Mouse (Mus musculus): ENCODE data around the gene Spaca4. TPM values are rescaled to one million over a fixed set of nuclear protein-coding genes. Genes with fewer than 3 reads are reported as not detected.

Gene Spaca4
- polyA plus RNA-seq, 1 experiment from 2014 or later, result not detected

DNA sequence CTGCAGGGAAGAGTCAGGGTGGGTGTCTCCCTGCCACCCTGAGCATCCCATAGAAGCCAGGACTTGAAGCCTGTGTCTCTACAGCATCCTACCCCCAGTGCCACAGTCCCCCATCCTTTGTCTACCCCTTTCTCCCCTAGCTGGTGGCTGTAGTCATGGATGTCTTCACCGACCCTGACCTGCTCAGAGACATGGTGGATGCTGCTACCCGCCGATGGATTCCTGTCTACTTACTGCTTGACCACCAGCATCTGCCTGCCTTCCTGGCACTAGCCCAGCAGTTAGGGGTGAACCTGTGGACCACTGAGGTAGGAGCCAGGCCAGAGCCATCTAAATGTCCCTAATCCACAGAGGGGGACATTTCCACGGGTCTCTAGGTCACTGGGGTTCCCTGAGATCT lies 2.3 kb downstream of the Spaca4 start:
- Histone ChIP-seq H3K4me3 (ENCODE audit: low read depth, low read length) (no peak overlapping the region), H3K36me3 (ENCODE audit: control insufficient read depth, insufficient read depth, low read length) (peaks cover 11% of the 10 kb centered on the region), H3K27ac (ENCODE audit: low read depth, low read length) (no peak overlapping the region), H3K4me1 (replicated peaks; ENCODE audit: control insufficient read depth, insufficient read depth, low read length) (peaks cover 6% of the 10 kb centered on the region), H3K27me3 (ENCODE audit: control insufficient read depth, insufficient read depth, low read length) (no peaks in the 10 kb centered on the region), H3K9me3 (ENCODE audit: control insufficient read depth, low read length) (no peaks in the 10 kb centered on the region), H3K9ac (ENCODE audit: low read depth, low read length) (no peak overlapping the region), H3K4me2 (replicated peaks; ENCODE audit: low read depth, low read length) (no peak overlapping the region)
- DNase-seq (ENCODE audit: low spot score) (no peak), ATAC-seq (ENCODE audit: low FRiP score) (no peak)
- 95% methylated on average over 4 of the region's 4 CpGs for WGBS

DNA sequence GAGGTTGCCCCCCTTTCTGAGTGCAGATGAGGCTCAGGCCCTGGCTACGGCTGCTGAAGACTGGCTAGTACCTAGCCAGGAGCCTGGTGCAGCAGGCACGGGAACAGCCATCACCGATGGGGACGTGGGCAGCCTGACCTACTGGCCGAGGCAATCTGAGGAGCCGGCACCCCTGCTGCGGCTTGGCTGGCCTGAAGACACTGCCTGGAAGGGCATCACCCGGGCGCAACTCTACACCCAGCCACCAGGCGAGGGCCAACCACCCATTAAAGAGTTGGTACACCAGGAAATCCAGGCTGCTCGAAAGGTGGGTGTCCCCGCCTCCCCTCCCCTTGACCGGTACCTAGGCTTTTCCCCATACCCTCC lies 3.3 kb downstream of the Spaca4 start:
- Histone ChIP-seq H3K4me1 (replicated peaks; ENCODE audit: control insufficient read depth, insufficient read depth, low read length) (peaks cover 6% of the 10 kb centered on the region), H3K9ac (ENCODE audit: low read depth, low read length) (no peak overlapping the region), H3K27me3 (ENCODE audit: control insufficient read depth, insufficient read depth, low read length) (no peaks in the 10 kb centered on the region), H3K27ac (ENCODE audit: low read depth, low read length) (no peak overlapping the region), H3K4me3 (ENCODE audit: low read depth, low read length) (no peak overlapping the region), H3K9me3 (ENCODE audit: control insufficient read depth, low read length) (no peaks in the 10 kb centered on the region), H3K4me2 (replicated peaks; ENCODE audit: low read depth, low read length) (no peak overlapping the region), H3K36me3 (ENCODE audit: control insufficient read depth, insufficient read depth, low read length) (peaks cover 11% of the 10 kb centered on the region)
- DNase-seq (ENCODE audit: low spot score) (no peak), ATAC-seq (ENCODE audit: low FRiP score) (no peak)
- WGBS, result 79% methylated on average over 13 of the region's 13 CpGs

DNA sequence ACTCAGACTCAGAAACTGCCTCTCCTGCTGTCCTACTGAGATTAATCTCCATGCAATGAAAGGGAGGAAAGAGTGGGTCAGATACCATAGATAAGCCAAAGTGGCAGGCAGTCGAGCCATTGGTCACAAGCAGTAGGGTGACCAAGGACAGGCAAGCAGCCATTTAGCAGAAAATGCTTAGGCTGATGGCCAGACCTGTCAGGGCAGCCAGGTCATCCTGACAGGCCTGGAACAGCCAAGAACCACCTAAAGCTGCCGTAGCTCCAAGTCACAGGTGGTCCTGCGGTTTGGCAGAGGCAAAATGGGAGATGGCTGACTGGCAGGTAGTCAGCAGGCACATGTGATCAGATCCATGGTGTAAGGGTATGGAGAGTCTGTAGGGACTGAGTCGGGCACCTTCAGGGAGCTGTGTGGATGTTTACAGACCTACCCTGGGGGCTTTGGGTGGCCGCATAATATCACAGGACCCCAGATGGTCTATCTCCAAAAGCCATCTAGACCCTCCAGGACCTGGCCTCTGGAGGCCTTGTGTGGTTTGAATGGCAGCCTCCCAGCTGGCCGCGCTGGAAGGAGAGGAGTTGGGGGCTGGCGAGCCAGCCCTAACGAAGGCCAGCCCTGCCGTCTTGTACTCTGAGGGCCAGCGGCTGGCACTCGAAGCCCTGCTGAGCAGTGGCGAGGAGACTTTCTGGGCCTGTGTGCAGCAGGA lies 3.8 kb downstream of the Spaca4 start:
- Histone ChIP-seq H3K27ac (ENCODE audit: low read depth, low read length) (no peak overlapping the region), H3K9ac (ENCODE audit: low read depth, low read length) (no peak overlapping the region), H3K36me3 (ENCODE audit: control insufficient read depth, insufficient read depth, low read length) (peaks cover 11% of the 10 kb centered on the region)

DNA sequence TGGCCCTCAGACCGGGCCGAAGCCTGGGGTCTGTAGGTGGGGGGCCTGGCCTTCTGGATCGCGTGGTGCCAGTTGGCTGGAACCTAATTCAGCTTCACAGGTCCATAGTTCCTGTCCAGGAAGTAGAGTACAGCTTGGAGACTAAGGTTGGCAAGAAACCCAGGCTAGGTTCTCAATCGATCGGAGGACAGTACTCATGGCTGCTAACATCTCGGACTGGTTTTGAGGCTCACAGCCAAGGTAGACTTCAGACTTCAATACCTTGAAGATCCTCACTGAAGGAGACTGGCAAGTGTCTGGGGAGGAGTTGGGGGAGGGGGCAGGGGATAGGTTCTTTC lies 4.4 kb downstream of the Spaca4 start:
- peaks cover 9% of the 10 kb centered on the region for H3K4me1 ChIP-seq (replicated peaks; ENCODE audit: control insufficient read depth, insufficient read depth, low read length)
- H3K9ac ChIP-seq (ENCODE audit: low read depth, low read length), result no peak overlapping the region
- DNase-seq (ENCODE audit: low spot score) (no peak), ATAC-seq (ENCODE audit: low FRiP score) (no peak)
- H3K4me3 ChIP-seq (ENCODE audit: low read depth, low read length), result no peak overlapping the region
- H3K27ac ChIP-seq (ENCODE audit: low read depth, low read length), result no peak overlapping the region
- no peaks in the 10 kb centered on the region for H3K27me3 ChIP-seq (ENCODE audit: control insufficient read depth, insufficient read depth, low read length)
- no peaks in the 10 kb centered on the region for H3K9me3 ChIP-seq (ENCODE audit: control insufficient read depth, low read length)
- H3K4me2 ChIP-seq (replicated peaks; ENCODE audit: low read depth, low read length), result no peak overlapping the region
- 77% methylated on average over 7 of the region's 7 CpGs for WGBS
- H3K36me3 ChIP-seq (ENCODE audit: control insufficient read depth, insufficient read depth, low read length), result peaks cover 11% of the 10 kb centered on the region

More for the DNA sequence above, 3.8 kb downstream of the Spaca4 start:
- Histone ChIP-seq H3K4me3 (ENCODE audit: low read depth, low read length) (no peak overlapping the region), H3K4me2 (replicated peaks; ENCODE audit: low read depth, low read length) (no peak overlapping the region), H3K4me1 (replicated peaks; ENCODE audit: control insufficient read depth, insufficient read depth, low read length) (peaks cover 6% of the 10 kb centered on the region), H3K27me3 (ENCODE audit: control insufficient read depth, insufficient read depth, low read length) (no peaks in the 10 kb centered on the region), H3K9me3 (ENCODE audit: control insufficient read depth, low read length) (no peaks in the 10 kb centered on the region)
- no peak for ATAC-seq (ENCODE audit: low FRiP score)
- 71% methylated on average over 13 of the region's 13 CpGs for WGBS
- DNase-seq (ENCODE audit: low spot score), result no peak

DNA sequence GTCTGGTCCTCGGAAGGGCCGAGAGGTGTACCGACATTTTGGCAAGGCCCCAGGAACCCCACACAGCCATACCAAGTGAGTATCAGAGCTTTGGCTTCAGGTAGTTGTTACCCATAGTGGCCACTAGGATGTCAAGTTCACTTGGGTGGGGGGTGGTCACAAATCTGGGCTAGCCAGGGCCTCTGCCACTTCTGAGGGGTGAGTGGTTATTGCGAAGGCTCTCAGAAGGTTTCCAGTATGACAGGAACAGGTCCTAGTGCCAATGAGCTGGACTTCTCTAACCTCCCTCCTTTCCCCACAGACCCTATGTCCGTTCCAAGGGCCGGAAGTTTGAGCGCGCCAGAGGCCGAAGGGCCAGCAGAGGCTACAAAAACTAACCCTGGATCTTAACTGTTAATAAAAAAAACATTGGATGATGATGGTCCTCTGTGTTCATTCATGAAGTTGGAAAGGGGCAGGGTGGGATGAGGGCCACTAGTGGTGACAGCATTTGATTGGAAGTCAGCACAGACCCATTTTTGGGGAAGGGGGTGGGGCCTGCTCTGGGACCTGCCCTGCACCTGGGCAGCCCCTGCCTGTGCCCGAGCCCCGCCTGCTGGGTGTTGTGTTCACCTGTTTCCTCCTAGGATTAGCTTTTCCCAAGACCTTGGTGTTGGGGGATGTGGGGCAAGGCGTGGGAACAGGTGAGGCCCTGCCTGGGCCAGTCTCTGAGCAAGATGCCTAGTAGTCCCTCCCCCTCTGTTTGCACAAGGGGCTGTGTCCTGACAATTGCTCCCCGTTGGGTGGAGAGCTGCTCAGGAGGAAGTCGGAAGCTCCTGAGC lies 5.0 kb downstream of the Spaca4 start, which contains the start of gene Fam83e:
Gene Fam83e (plus strand): TSS at position 800 of the 821 bp plus-strand sequence.
- no peak for DNase-seq (ENCODE audit: low spot score)
- Histone ChIP-seq H3K4me2 (replicated peaks; ENCODE audit: low read depth, low read length) (no peak within 1 kb of the TSS), H3K9me3 (ENCODE audit: control insufficient read depth, low read length) (no peaks in the 10 kb centered on the region), H3K36me3 (ENCODE audit: control insufficient read depth, insufficient read depth, low read length) (peaks cover 11% of the 10 kb centered on the region), H3K4me1 (replicated peaks; ENCODE audit: control insufficient read depth, insufficient read depth, low read length) (peaks cover 14% of the 10 kb centered on the region), H3K27ac (ENCODE audit: low read depth, low read length) (no peak within 1 kb of the TSS), H3K9ac (ENCODE audit: low read depth, low read length) (no peak within 1 kb of the TSS), H3K27me3 (ENCODE audit: control insufficient read depth, insufficient read depth, low read length) (no peaks in the 10 kb centered on the region), H3K4me3 (ENCODE audit: low read depth, low read length) (no peak within 1 kb of the TSS)
- WGBS, result 85% methylated on average over 14 of the region's 14 CpGs
- ATAC-seq (ENCODE audit: low FRiP score), result no peak

DNA sequence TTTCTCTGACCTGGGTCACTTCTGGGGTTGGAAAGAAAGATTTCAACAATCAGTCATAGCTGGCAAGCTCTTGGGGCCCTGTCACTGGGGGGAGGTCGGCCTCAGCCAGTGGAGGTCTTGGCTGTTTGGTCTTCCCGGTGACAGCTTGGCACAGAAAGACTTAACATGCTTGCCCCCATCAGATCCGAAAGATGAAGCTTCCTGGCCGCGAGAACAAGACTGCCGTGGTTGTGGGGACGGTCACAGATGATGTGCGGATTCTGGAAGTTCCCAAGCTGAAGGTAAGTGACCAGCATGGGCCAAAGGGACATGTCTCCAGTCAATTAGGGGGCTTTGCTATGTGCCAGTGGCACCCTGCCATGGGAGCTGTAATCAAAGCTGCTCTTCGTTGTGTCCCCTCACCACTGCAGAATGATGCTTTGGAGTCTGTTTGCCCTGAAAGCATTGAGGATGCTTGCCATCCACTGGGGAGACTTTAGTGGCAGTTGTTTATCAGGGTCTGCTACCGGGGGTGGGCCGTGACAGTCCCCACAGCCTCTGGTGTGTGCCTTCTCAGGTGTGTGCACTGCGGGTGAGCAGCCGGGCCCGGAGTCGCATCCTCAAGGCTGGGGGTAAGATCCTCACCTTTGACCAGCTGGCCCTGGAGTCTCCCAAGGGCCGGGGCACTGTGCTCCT lies 5.7 kb downstream of the Spaca4 start:
- H3K4me2 ChIP-seq (replicated peaks; ENCODE audit: low read depth, low read length), result no peak overlapping the region
- DNase-seq (ENCODE audit: low spot score) (no peak), ATAC-seq (ENCODE audit: low FRiP score) (no peak)
- no peaks in the 10 kb centered on the region for H3K27me3 ChIP-seq (ENCODE audit: control insufficient read depth, insufficient read depth, low read length)
- no peak overlapping the region for H3K27ac ChIP-seq (ENCODE audit: low read depth, low read length)
- WGBS, result 91% methylated on average over 15 of the region's 16 CpGs
- H3K9me3 ChIP-seq (ENCODE audit: control insufficient read depth, low read length), result no peaks in the 10 kb centered on the region
- H3K36me3 ChIP-seq (ENCODE audit: control insufficient read depth, insufficient read depth, low read length), result peaks cover 11% of the 10 kb centered on the region
- peaks cover 17% of the 10 kb centered on the region for H3K4me1 ChIP-seq (replicated peaks; ENCODE audit: control insufficient read depth, insufficient read depth, low read length)
- 0 out of 2 replicates have a peak overlapping the region, but pooled peaks have one; percentile 0 for H3K4me3 ChIP-seq (ENCODE audit: low read depth, low read length)
- no peak overlapping the region; the same call in 1 of the 2 replicates for H3K9ac ChIP-seq (ENCODE audit: low read depth, low read length)

DNA sequence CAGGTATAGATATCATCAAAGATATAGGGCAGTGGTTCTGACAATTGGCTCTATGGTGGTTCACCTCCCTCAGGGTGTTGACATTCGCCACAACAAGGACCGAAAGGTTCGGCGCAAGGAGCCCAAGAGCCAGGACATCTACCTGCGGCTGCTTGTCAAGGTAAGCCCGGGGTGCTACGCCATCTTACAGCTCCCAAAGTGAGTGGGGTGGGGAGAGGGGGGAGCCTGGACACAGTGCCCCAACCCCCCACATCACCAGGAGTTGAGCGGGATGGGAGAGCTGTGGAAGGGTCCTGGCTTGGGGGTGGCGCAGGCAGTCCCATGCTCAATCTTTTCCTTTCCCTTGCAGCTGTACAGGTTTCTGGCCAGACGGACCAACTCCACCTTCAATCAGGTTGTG lies 6.4 kb downstream of the Spaca4 start:
- ATAC-seq (ENCODE audit: low FRiP score) (no peak), DNase-seq (ENCODE audit: low spot score) (no peak)
- 90% methylated on average over 10 of the region's 10 CpGs for WGBS
- Histone ChIP-seq H3K4me3 (ENCODE audit: low read depth, low read length) (peak overlapping the region; percentile 93), H3K36me3 (ENCODE audit: control insufficient read depth, insufficient read depth, low read length) (peaks cover 8% of the 10 kb centered on the region), H3K9ac (ENCODE audit: low read depth, low read length) (peak overlapping the region; percentile 95), H3K4me2 (replicated peaks; ENCODE audit: low read depth, low read length) (peak overlapping the region; percentile 84), H3K27ac (ENCODE audit: low read depth, low read length) (no peak overlapping the region), H3K9me3 (ENCODE audit: control insufficient read depth, low read length) (no peaks in the 10 kb centered on the region), H3K27me3 (ENCODE audit: control insufficient read depth, insufficient read depth, low read length) (no peaks in the 10 kb centered on the region), H3K4me1 (replicated peaks; ENCODE audit: control insufficient read depth, insufficient read depth, low read length) (peaks cover 17% of the 10 kb centered on the region)

DNA sequence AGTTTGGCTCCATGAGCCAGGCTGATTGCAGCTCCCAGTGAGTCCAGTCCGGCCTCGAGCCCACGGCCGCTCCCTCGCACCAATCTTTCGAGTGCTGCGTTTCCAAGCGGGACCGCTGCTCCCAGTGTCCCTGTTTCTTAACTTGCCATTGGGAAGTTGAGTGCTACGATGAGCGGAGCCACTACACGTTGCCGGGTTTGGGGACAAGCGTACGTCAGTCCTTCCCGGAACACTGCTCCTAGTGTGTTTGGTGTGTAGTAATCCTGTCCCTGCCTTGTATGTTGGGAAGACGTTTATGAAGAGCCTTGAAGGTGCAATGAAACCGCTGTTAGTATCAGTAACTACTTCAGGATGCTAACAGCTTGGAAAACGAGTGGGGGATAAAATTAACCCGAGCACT lies 7.3 kb downstream of the Spaca4 start:
- Histone ChIP-seq H3K4me3 (ENCODE audit: low read depth, low read length) (peak overlapping the region; percentile 93), H3K27ac (ENCODE audit: low read depth, low read length) (peak overlapping the region; percentile 81), H3K36me3 (ENCODE audit: control insufficient read depth, insufficient read depth, low read length) (peaks cover 8% of the 10 kb centered on the region; the same call in 1 of the 2 replicates), H3K4me2 (replicated peaks; ENCODE audit: low read depth, low read length) (peak overlapping the region; percentile 84), H3K9me3 (ENCODE audit: control insufficient read depth, low read length) (no peaks in the 10 kb centered on the region), H3K27me3 (ENCODE audit: control insufficient read depth, insufficient read depth, low read length) (no peaks in the 10 kb centered on the region), H3K4me1 (replicated peaks; ENCODE audit: control insufficient read depth, insufficient read depth, low read length) (peaks cover 17% of the 10 kb centered on the region), H3K9ac (ENCODE audit: low read depth, low read length) (peak overlapping the region; percentile 95)
- DNase-seq (ENCODE audit: low spot score) (no peak), ATAC-seq (ENCODE audit: low FRiP score) (no peak)
- under 1% methylated on average over 20 of the region's 20 CpGs for WGBS

Measured in hindbrain, embryonic 11.5 days (tissue).